In genomic region chrX:101379744-101380143, GRCm38 (mm10) we compare ENCODE assay signal across 19 mouse cellular contexts. TPM values are rescaled to one million over a fixed set of nuclear protein-coding genes. Genes with fewer than 3 reads are reported as not detected.
"Had no signal": no experiment of that assay in that cellular context is flagged by ENCODE, and none has a peak within 500 bp of the region (broad histone marks: within the 10 kb centered on the region; RNA-seq: fewer than 3 reads in every experiment).

No protein-coding gene starts in this region.

- H3K36me3 ChIP-seq: limb, embryonic 12.5 days; limb, embryonic 15.5 days; stomach, embryonic 15.5 days had no signal

- H3K27ac ChIP-seq: limb, embryonic 12.5 days; limb, embryonic 15.5 days; stomach, embryonic 15.5 days had no signal

- H3K4me1 ChIP-seq: limb, embryonic 12.5 days; limb, embryonic 15.5 days; stomach, embryonic 15.5 days had no signal

- H3K9me3 ChIP-seq: limb, embryonic 12.5 days; limb, embryonic 15.5 days; stomach, embryonic 15.5 days had no signal

- H3K4me3 ChIP-seq: limb, embryonic 12.5 days; limb, embryonic 15.5 days; stomach, embryonic 15.5 days had no signal

- ATAC-seq: inflammation-experienced regulatory T-cells, adult 6 months had no signal

- DNase-seq: kidney, adult 18-20 months; kidney, adult 9 months; kidney, postnatal 14 days; kidney, postnatal 4 days; left cerebral cortex, postnatal 4 days; lung, adult 2 months; midbrain, embryonic 14.5 days; right cerebral cortex, postnatal 4 days; spleen, adult 18-20 months; thymus, adult 18-20 months; thymus, postnatal 36 days had no signal

- H3K9ac ChIP-seq: limb, embryonic 12.5 days; limb, embryonic 15.5 days; stomach, embryonic 15.5 days had no signal

- H3K4me2 ChIP-seq: limb, embryonic 12.5 days; limb, embryonic 15.5 days; midbrain, embryonic 11.5 days; stomach, embryonic 15.5 days had no signal

RNA-seq across cellular contexts. Expression of gene Gjb1, which starts 3.6 kb away (rescaled TPM):
- total RNA-seq: megakaryocyte progenitor cell, adult 5-6 weeks; megakaryocyte-erythroid progenitor cell, adult 5-6 weeks had no signal
- polyA plus RNA-seq: inflammation-experienced regulatory T-cells, adult 6 months; limb, embryonic 12.5 days; midbrain, embryonic 11.5 days; neural tube, embryonic 11.5 days had no signal
